Mouse (Mus musculus) heart, embryonic 10.5 days (tissue): ENCODE measurements around the gene Trip10. TPM values are rescaled to one million over a fixed set of nuclear protein-coding genes. Genes with fewer than 3 reads are reported as not detected.

Experiments
- DNase-seq: peaks from one replicate; pipeline ENCODE4 v3.0.0-alpha.2; 2017; ENCODE audit warnings: low spot score
- H3K27ac ChIP-seq: fragments of 300-500 bp; sonication (generic); 2 replicates; pipeline ENCODE4 v1.5.1; 2016; ENCODE audit warnings: mild to moderate bottlenecking
- H3K27me3 ChIP-seq: fragments of 300-500 bp; sonication (generic); 2 replicates; pipeline ENCODE4 v1.6.1; 2016; ENCODE audit warnings: mild to moderate bottlenecking; ENCODE audit not compliant: poor library complexity, insufficient read depth, severe bottlenecking
- H3K36me3 ChIP-seq: fragments of 300-500 bp; sonication (generic); 2 replicates; pipeline ENCODE4 v1.6.1; 2016; ENCODE audit warnings: mild to moderate bottlenecking, moderate library complexity
- H3K4me1 ChIP-seq: fragments of 300-500 bp; sonication (generic); 2 replicates; pipeline ENCODE4 v1.6.1; 2016; ENCODE audit warnings: mild to moderate bottlenecking
- H3K4me3 ChIP-seq: fragments of 300-500 bp; sonication (generic); 2 replicates; pipeline ENCODE4 v1.5.1; 2016; ENCODE audit warnings: mild to moderate bottlenecking, moderate library complexity
- H3K9me3 ChIP-seq: fragments of 300-500 bp; sonication (generic); 2 replicates; pipeline ENCODE4 v1.6.1; 2016; ENCODE audit warnings: mild to moderate bottlenecking, moderate library complexity
- WGBS: fragments of 180-500 bp; shearing (Covaris S2); methylation state at CpG from one replicate; pipeline ENCODE4 v1.1.7; 2016; 5-methylcytosine and 5-hydroxymethylcytosine counted together
- polyA plus RNA-seq: library from polyadenylated mRNA; unstranded; fragments of >200 nt; fragmentation: Nextera tagmentation; extraction: Ambion mirVana; gene quantifications from 2 replicates; pipeline ENCODE4 v1.2.1, GENCODE M21; 2016

Trip10 gene
- polyA plus RNA-seq, 1 experiment from 2014 or later = 46.8 TPM

- no peaks in the 10 kb centered on the region for H3K9me3 ChIP-seq
- H3K36me3 ChIP-seq = no peaks in the 10 kb centered on the region
- H3K4me1 ChIP-seq = peaks cover 7% of the 10 kb centered on the region
- H3K27ac ChIP-seq = no peak overlapping the region
- H3K4me3 ChIP-seq = no peak overlapping the region
- 90% methylated on average over 2 of the region's 2 CpGs for WGBS
- DNase-seq = no peak
- peaks cover 47% of the 10 kb centered on the region for H3K27me3 ChIP-seq
Observed at GRCm38 (mm10) chr17:57227468-57227867, 21.8 kb upstream of the Trip10 start.

DNA sequence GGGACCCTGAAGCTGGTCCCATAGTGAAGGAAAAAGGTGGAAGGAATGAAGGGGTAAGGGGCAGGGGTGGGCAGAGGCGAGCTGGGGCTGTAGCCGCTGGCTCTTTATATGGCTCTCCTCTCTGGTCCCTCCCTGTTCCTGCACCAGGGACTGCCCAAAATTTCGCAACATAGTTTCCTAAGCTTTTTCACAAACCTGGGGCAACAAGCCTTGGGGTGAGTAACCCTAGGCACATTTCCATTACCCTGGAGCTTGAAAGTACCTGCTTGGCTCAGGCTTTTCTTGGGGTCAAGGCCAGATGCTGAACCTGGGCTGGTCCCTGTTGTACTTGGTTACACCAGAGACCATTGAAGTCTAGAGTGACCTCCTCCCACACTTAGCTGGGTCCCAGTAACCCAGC lies 21.2 kb upstream of the Trip10 start, which contains the start of gene C3:
TSS of gene C3 (minus strand) at position 123 of the 400 bp plus-strand sequence.
- 82% methylated on average over 3 of the region's 3 CpGs for WGBS
- Histone ChIP-seq H3K4me3 (no peak within 1 kb of the TSS), H3K4me1 (peaks cover 10% of the 10 kb centered on the region)

DNA sequence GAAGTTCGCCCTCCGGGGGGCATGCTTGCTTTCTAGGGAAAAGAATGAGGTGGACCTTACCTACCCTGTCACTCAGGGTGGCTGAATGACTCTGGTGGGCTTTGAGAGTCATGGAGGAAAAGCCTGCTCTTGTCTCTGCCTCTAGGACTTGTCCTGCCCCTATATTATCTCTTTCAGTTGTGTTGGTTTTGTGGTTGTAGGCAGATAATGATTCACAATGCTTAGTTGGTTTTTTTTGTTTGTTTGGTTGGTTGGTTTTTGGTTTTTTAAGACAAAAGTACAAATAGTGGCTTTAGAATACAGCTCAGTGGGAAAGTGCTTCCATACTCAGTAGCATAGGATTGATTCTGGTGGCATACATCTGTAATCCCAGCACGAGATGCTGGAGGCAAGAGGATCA lies 20.4 kb upstream of the Trip10 start:
- DNase-seq = no peak
- Histone ChIP-seq H3K4me1 (peaks cover 12% of the 10 kb centered on the region), H3K4me3 (no peak overlapping the region), H3K27me3 (peaks cover 34% of the 10 kb centered on the region), H3K27ac (no peak overlapping the region), H3K9me3 (no peaks in the 10 kb centered on the region), H3K36me3 (no peaks in the 10 kb centered on the region)
- WGBS = 71% methylated on average over 3 of the region's 3 CpGs

More for the DNA sequence above, 21.2 kb upstream of the Trip10 start, which contains the start of gene C3:
- Histone ChIP-seq H3K36me3 (no peaks in the 10 kb centered on the region), H3K27me3 (peaks cover 42% of the 10 kb centered on the region), H3K27ac (no peak within 1 kb of the TSS), H3K9me3 (no peaks in the 10 kb centered on the region)
- no peak for DNase-seq

GRCm38 (mm10) chr17:57229851-57230727 lies 19.2 kb upstream of the Trip10 start:
- H3K27ac ChIP-seq = no peak overlapping the region
- H3K36me3 ChIP-seq = peaks cover 6% of the 10 kb centered on the region
- H3K27me3 ChIP-seq = peaks cover 21% of the 10 kb centered on the region
- H3K9me3 ChIP-seq = no peaks in the 10 kb centered on the region
- DNase-seq = no peak
- WGBS = 75% methylated on average over 15 of the region's 15 CpGs
- peaks cover 12% of the 10 kb centered on the region for H3K4me1 ChIP-seq
- H3K4me3 ChIP-seq = no peak overlapping the region

DNA sequence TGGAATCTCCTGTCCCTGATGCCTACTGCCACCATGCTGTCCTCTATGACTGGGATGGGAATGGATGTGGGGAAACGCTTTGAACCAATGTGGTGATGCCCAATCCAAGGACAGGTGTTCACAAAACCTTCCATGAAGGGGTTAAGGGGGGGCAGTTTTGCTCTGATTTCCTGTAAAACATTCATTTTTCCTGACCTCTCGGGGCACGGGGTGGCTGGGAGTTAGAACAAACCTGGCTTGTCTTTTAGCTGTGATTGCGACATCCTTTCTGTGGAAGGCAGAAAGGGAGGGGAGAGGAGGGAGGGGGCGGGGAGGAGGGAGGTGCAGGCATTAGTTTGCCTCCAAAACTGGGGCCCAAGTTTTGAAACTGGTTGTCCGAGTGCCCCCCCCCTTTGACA lies 18.5 kb upstream of the Trip10 start:
- 63% methylated on average over 6 of the region's 6 CpGs for whole genome bisulfite sequencing
- H3K27me3 ChIP-seq = peaks cover 16% of the 10 kb centered on the region; the same call in 1 of the 2 replicates
- DNase-seq = no peak
- no peaks in the 10 kb centered on the region for H3K9me3 ChIP-seq
- no peak overlapping the region for H3K4me3 ChIP-seq
- H3K4me1 ChIP-seq = peaks cover 12% of the 10 kb centered on the region
- no peak overlapping the region for H3K27ac ChIP-seq
- peaks cover 13% of the 10 kb centered on the region for H3K36me3 ChIP-seq

- Histone ChIP-seq H3K36me3 (peaks cover 19% of the 10 kb centered on the region), H3K4me1 (peaks cover 9% of the 10 kb centered on the region), H3K27me3 (peaks cover 10% of the 10 kb centered on the region; the same call in 1 of the 2 replicates), H3K4me3 (no peak overlapping the region), H3K9me3 (no peaks in the 10 kb centered on the region), H3K27ac (no peak overlapping the region)
- DNase-seq = no peak
Observed at GRCm38 (mm10) chr17:57231321-57231771, 17.9 kb upstream of the Trip10 start.

DNA sequence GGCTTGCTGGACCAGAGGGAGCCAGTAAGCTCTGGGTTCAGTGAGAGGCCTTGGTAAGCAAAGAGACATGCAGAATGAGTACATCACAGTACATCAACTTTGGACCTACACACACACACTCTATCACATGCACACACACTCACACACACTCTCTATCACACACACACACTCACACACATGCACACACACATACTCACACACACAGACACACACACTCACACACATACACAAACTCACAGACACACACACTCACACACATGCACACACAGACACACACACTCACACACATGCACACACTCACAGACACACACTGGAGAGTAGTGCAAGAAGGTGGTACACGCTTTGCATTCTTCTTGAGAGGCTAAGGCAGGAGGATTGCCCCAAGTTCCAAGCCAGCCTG lies 17.1 kb upstream of the Trip10 start:
- Histone ChIP-seq H3K4me3 (no peak overlapping the region), H3K9me3 (no peaks in the 10 kb centered on the region), H3K36me3 (peaks cover 27% of the 10 kb centered on the region), H3K4me1 (peaks cover 5% of the 10 kb centered on the region; the same call in 1 of the 2 replicates), H3K27ac (no peak overlapping the region), H3K27me3 (peaks cover 2% of the 10 kb centered on the region; the same call in 1 of the 2 replicates)
- no peak for DNase-seq
- WGBS = 83% methylated on average over 1 of the region's 1 CpGs

DNA sequence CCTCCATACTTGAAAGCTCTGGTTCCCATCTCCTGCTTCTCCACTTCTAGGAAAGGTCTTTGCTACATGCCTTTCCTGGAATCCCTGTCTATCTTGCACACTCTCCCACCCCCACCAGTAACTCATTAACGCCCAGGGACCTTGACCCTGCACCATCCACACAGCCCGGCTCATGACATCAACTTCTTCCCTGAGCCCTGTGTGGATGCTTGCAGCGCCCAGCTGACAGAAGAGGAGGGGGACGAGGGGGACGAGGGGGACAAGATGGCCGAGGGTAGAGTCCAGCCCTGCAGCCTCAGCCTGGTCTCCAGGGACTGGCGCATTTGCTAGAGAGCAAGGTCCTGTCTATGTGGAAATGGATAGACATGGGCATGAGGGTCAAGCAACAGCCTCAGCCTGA lies 16.2 kb upstream of the Trip10 start:
- Histone ChIP-seq H3K9me3 (no peaks in the 10 kb centered on the region), H3K27ac (no peak overlapping the region), H3K4me3 (no peak overlapping the region), H3K27me3 (no peaks in the 10 kb centered on the region), H3K4me1 (peaks cover 5% of the 10 kb centered on the region; the same call in 1 of the 2 replicates), H3K36me3 (peaks cover 36% of the 10 kb centered on the region)
- WGBS = 50% methylated on average over 7 of the region's 7 CpGs
- no peak for DNase-seq

DNA sequence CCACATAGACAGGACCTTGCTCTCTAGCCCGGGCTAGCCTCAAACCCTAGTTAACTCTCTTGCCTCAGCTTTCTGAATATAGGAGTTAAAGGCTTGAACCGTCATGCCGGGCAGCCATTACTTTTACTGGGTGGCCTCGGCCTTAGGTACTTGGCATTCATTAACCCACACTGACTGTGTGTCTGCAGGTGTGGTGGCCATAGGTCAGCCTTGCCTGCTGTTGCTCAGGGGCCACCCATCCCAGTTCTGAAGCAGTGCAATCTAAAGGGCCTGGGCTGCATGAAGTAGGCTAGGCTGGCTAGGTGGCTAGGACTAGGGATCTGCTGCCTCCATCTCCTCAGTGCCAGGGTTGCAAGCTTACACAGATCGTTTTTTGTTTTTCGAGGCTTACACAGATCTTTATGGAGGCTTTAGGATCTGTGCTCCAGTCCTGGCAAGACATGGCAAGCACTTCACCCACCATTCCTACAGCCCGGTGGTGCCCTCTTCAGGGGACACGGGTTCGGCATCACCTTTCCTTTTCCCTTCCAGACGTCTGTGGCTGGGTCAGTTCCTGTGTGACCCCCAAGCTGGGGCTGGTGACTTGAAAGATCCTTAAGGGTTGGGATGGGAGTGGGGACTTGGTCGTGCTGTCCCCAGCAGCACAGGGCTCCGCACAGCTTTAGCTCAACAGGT lies 14.9 kb upstream of the Trip10 start:
- WGBS = 78% methylated on average over 12 of the region's 12 CpGs
- Histone ChIP-seq H3K9me3 (no peaks in the 10 kb centered on the region), H3K36me3 (peaks cover 37% of the 10 kb centered on the region), H3K4me3 (no peak overlapping the region), H3K4me1 (peaks cover 5% of the 10 kb centered on the region; the same call in 1 of the 2 replicates), H3K27ac (no peak overlapping the region), H3K27me3 (no peaks in the 10 kb centered on the region)
- no peak for DNase-seq

GRCm38 (mm10) chr17:57235803-57236202 lies 13.5 kb upstream of the Trip10 start:
- Histone ChIP-seq H3K9me3 (no peaks in the 10 kb centered on the region), H3K36me3 (peaks cover 37% of the 10 kb centered on the region), H3K4me1 (peaks cover 5% of the 10 kb centered on the region; the same call in 1 of the 2 replicates), H3K27me3 (no peaks in the 10 kb centered on the region), H3K27ac (no peak overlapping the region), H3K4me3 (no peak overlapping the region)
- WGBS = 86% methylated on average over 5 of the region's 5 CpGs
- no peak for DNase-seq

- no peaks in the 10 kb centered on the region for H3K9me3 ChIP-seq
- no peaks in the 10 kb centered on the region for H3K27me3 ChIP-seq
Observed at GRCm38 (mm10) chr17:57237181-57237580, 12.1 kb upstream of the Trip10 start.

GRCm38 (mm10) chr17:57243650-57244370 lies 5.4 kb upstream of the Trip10 start:
- Histone ChIP-seq H3K27ac (no peak overlapping the region), H3K27me3 (no peaks in the 10 kb centered on the region), H3K4me1 (peaks cover 14% of the 10 kb centered on the region), H3K9me3 (no peaks in the 10 kb centered on the region), H3K36me3 (peaks cover 30% of the 10 kb centered on the region), H3K4me3 (no peak overlapping the region)
- DNase-seq = no peak
- 57% methylated on average over 10 of the region's 10 CpGs for WGBS

More at GRCm38 (mm10) chr17:57237181-57237580, 12.1 kb upstream of the Trip10 start:
- no peak for DNase-seq
- Histone ChIP-seq H3K36me3 (peaks cover 46% of the 10 kb centered on the region), H3K4me1 (peaks cover 5% of the 10 kb centered on the region; the same call in 1 of the 2 replicates), H3K27ac (no peak overlapping the region), H3K4me3 (no peak overlapping the region)
- WGBS = 89% methylated on average over 9 of the region's 9 CpGs
